In genomic region chr14:31510322-31510721, GRCm38 (mm10) we compare ENCODE assay signal across 17 mouse cellular contexts. TPM values are rescaled to one million over a fixed set of nuclear protein-coding genes. Genes with fewer than 3 reads are reported as not detected.
DNase-seq lines count a peak whose midpoint lies in the region; ATAC-seq and TF ChIP-seq lines count a peak whose summit lies in the region.
"Had no signal": no experiment of that assay in that cellular context is flagged by ENCODE, and none has a peak within 500 bp of the region (broad histone marks: within the 10 kb centered on the region; RNA-seq: fewer than 3 reads in every experiment).

No protein-coding gene starts in this region.

- H3K36me3 ChIP-seq in liver, embryonic 15.5 days (replicated peaks) = peaks cover 56% of the 10 kb centered on the region
- H3K36me3 ChIP-seq in liver, embryonic 12.5 days = peaks cover 66% of the 10 kb centered on the region
- peaks cover 50% of the 10 kb centered on the region for H3K36me3 ChIP-seq in thymus, adult 2 months (ENCODE audit: control insufficient read depth, insufficient read depth, low read length)

- no peak overlapping the region for H3K4me2 ChIP-seq in liver, embryonic 15.5 days
- no peak overlapping the region for H3K4me2 ChIP-seq in liver, embryonic 12.5 days
- H3K4me2 ChIP-seq: forebrain, embryonic 13.5 days; heart, embryonic 11.5 days; hindbrain, embryonic 12.5 days; hindbrain, embryonic 15.5 days had no signal

- 80% methylated on average over 3 of the region's 3 CpGs for WGBS in liver, embryonic 15.5 days (ENCODE audit: insufficient replicate concordance)
- 92% methylated on average over 3 of the region's 3 CpGs for WGBS in liver, embryonic 12.5 days (ENCODE audit: insufficient replicate concordance)
- 97% methylated on average over 3 of the region's 3 CpGs for WGBS in thymus, adult 2 months

- H3K9me3 ChIP-seq in liver, embryonic 15.5 days (replicated peaks) = no peaks in the 10 kb centered on the region
- no peaks in the 10 kb centered on the region for H3K9me3 ChIP-seq in liver, embryonic 12.5 days (replicated peaks)
- H3K9me3 ChIP-seq: hindbrain, embryonic 12.5 days; hindbrain, embryonic 15.5 days had no signal

- H3K27me3 ChIP-seq in liver, embryonic 15.5 days = no peaks in the 10 kb centered on the region
- no peaks in the 10 kb centered on the region for H3K27me3 ChIP-seq in liver, embryonic 12.5 days (replicated peaks)
- no peaks in the 10 kb centered on the region for H3K27me3 ChIP-seq in thymus, adult 2 months (ENCODE audit: control insufficient read depth, insufficient read depth, low read length)
- H3K27me3 ChIP-seq: forebrain, embryonic 13.5 days; hindbrain, embryonic 12.5 days; hindbrain, embryonic 15.5 days; Patski had no signal

- ATAC-seq in liver, embryonic 15.5 days (ENCODE audit: insufficient read depth) = no peak
- ATAC-seq in liver, embryonic 12.5 days = no peak
- ATAC-seq: forebrain, embryonic 13.5 days; forebrain, embryonic 16.5 days; Patski had no signal

- no peak for TF ChIP-seq POLR2A in thymus, adult 2 months (IDR thresholded peaks at IDR 0.05; ENCODE audit: control insufficient read depth, extremely low read depth, insufficient read depth, low read length, poor library complexity)

- peak; percentile 8 for DNase-seq in adrenal gland, postnatal 10 days
- no peak for DNase-seq in adrenal gland, adult 8-10 months
- DNase-seq in thymus, adult 2 months = no peak
- DNase-seq in thymus, postnatal 4 days = no peak
- no peak for DNase-seq in ovary, postnatal 10 days (ENCODE audit: low spot score)
- no peak for DNase-seq in layer of hippocampus, adult 2 months (ENCODE audit: low spot score in 2 of 2)
- DNase-seq: cerebellum, adult 11-12 months; heart, adult 11 months had no signal

- TF ChIP-seq CTCF in thymus, adult 2 months (IDR thresholded peaks at IDR 0.05; ENCODE audit: borderline replicate concordance, control insufficient read depth, extremely low read depth, insufficient read depth, low read length, poor library complexity) = no peak
- TF ChIP-seq CTCF in layer of hippocampus, adult 2 months (conservative IDR thresholded peaks at IDR 0.05) = no peak

- H3K4me1 ChIP-seq in liver, embryonic 15.5 days (replicated peaks) = no peaks in the 10 kb centered on the region
- H3K4me1 ChIP-seq in liver, embryonic 12.5 days = no peaks in the 10 kb centered on the region
- peaks cover 2% of the 10 kb centered on the region; the same call in 1 of the 2 replicates for H3K4me1 ChIP-seq in thymus, adult 2 months (replicated peaks; ENCODE audit: control insufficient read depth, insufficient read depth, low read length)
- H3K4me1 ChIP-seq: forebrain, embryonic 10.5 days; forebrain, embryonic 13.5 days; hindbrain, embryonic 12.5 days; hindbrain, embryonic 15.5 days had no signal

- peak overlapping the region; percentile 11; the same call in 1 of the 2 replicates for H3K27ac ChIP-seq in liver, embryonic 15.5 days (replicated peaks)
- H3K27ac ChIP-seq in liver, embryonic 12.5 days = no peak overlapping the region
- H3K27ac ChIP-seq in thymus, adult 2 months (ENCODE audit: control insufficient read depth, insufficient read depth, low read length) = peak overlapping the region; percentile 8; the same call in 1 of the 2 replicates
- H3K27ac ChIP-seq in layer of hippocampus, adult 2 months = no peak overlapping the region
- H3K27ac ChIP-seq: forebrain, embryonic 10.5 days; forebrain, embryonic 13.5 days; hindbrain, embryonic 12.5 days; hindbrain, embryonic 15.5 days had no signal

- no peak overlapping the region for H3K4me3 ChIP-seq in liver, embryonic 15.5 days (replicated peaks)
- H3K4me3 ChIP-seq in liver, embryonic 12.5 days = no peak overlapping the region
- H3K4me3 ChIP-seq in thymus, adult 2 months (ENCODE audit: control insufficient read depth, insufficient read depth, low read length) = no peak overlapping the region
- H3K4me3 ChIP-seq in layer of hippocampus, adult 2 months = no peak overlapping the region
- H3K4me3 ChIP-seq: forebrain, embryonic 10.5 days; forebrain, embryonic 13.5 days; hindbrain, embryonic 12.5 days; hindbrain, embryonic 15.5 days had no signal

- no peak overlapping the region for H3K9ac ChIP-seq in liver, embryonic 15.5 days
- no peak overlapping the region for H3K9ac ChIP-seq in liver, embryonic 12.5 days
- H3K9ac ChIP-seq: forebrain, embryonic 13.5 days; hindbrain, embryonic 12.5 days; hindbrain, embryonic 15.5 days had no signal

RNA-seq across cellular contexts. Expression of gene Mettl6, which starts 15.5 kb away (rescaled TPM):
- 10 to 100 TPM; 19.7 to 24.1 TPM for total RNA-seq in adrenal gland, postnatal 10 days (2021)
- total RNA-seq in adrenal gland, adult 8-10 months (2022) = 10 to 100 TPM; 22.4 to 33.2 (median 27.2) TPM
- 25.0 and 27.6 TPM in 2 replicates for polyA plus RNA-seq in liver, embryonic 15.5 days (2015; fragmentation: Nextera tagmentation; extraction: Ambion mirVana)
- polyA plus RNA-seq in liver, embryonic 12.5 days (2016; fragmentation: Nextera tagmentation; extraction: Ambion mirVana) = 43.7 and 46.9 TPM in 2 replicates
- polyA plus RNA-seq in thymus, adult 2 months (2012; rRNA removed) = 26.4 and 28.8 TPM in 2 replicates
- total RNA-seq in layer of hippocampus, adult 2 months (2021) = 10 to 100 TPM; 32.4 to 35.0 TPM

RNA-seq across cellular contexts. Expression of gene Eaf1, which starts 16.1 kb away (rescaled TPM):
- 10 to 100 TPM; 30.9 to 38.7 TPM for total RNA-seq in adrenal gland, postnatal 10 days (2021)
- 10 to 100 TPM; 45.1 to 53.4 (median 49.7) TPM for total RNA-seq in adrenal gland, adult 8-10 months (2022)
- 23.5 and 23.8 TPM in 2 replicates for polyA plus RNA-seq in liver, embryonic 15.5 days (2015; fragmentation: Nextera tagmentation; extraction: Ambion mirVana)
- polyA plus RNA-seq in liver, embryonic 12.5 days (2016; fragmentation: Nextera tagmentation; extraction: Ambion mirVana) = 41.4 and 44.2 TPM in 2 replicates
- 140 and 151 TPM in 2 replicates for polyA plus RNA-seq in thymus, adult 2 months (2012; rRNA removed)
- total RNA-seq in layer of hippocampus, adult 2 months (2021) = 10 to 100 TPM; 13.7 to 19.4 TPM

Comparison
In these comparisons a context has a peak if more than half of its experiments do, and no peak if none do; other contexts are left out.
1. H3K27ac ChIP-seq: peak in liver, embryonic 15.5 days (single experiment) and thymus, adult 2 months (single experiment); none in liver, embryonic 12.5 days (single experiment) and layer of hippocampus, adult 2 months (single experiment).